Mouse (Mus musculus): ENCODE measurements at regions not wholly inside any gene's neighbourhood (a gene's known extent, or its start where the extent isn't known, plus 50 kb on each side); places are given as distances from the start of the nearest gene placed in this dataset.
"Not testable (repeated sequence)": the region's sequence is repeated elsewhere in the genome, so short reads cannot be mapped to it uniquely, and the experiment has no call there.

- DNase-seq, result peak in 1 of 2 experiments; percentile 20
- intact Hi-C loops (cut with DNase I), result no loop called here
These were observed 137.2 kb upstream of the Pnpt1 start for GRCm38 (mm10) chr11:28993270-28993847.

- DNase-seq, result no peak
- intact Hi-C loops (cut with DNase I), result no loop called here
These were observed 132.0 kb upstream of the Pnpt1 start for GRCm38 (mm10) chr11:28998314-28999106.

- no peak for DNase-seq
- intact Hi-C loops (cut with DNase I), result no loop called here
These were observed 131.3 kb upstream of the Pnpt1 start for GRCm38 (mm10) chr11:28999196-28999595.

- DNase-seq, result no peak
These were observed 130.9 kb upstream of the Pnpt1 start for GRCm38 (mm10) chr11:28999620-29000019.

GRCm38 (mm10) chr11:29000212-29000611 is 130.3 kb upstream of the Pnpt1 start:
- intact Hi-C loops (cut with DNase I), result no loop called here
- no peak for DNase-seq

More at GRCm38 (mm10) chr11:28999620-29000019, 130.9 kb upstream of the Pnpt1 start:
- intact Hi-C loops (cut with DNase I), result no loop called here

GRCm38 (mm10) chr11:29017406-29017805 is 113.1 kb upstream of the Pnpt1 start:
- intact Hi-C loops (cut with DNase I), result no loop called here
- no peak for DNase-seq

GRCm38 (mm10) chr11:29040817-29041216 is 89.7 kb upstream of the Pnpt1 start:
- intact Hi-C loops (cut with DNase I), result no loop called here
- DNase-seq, result no peak

- intact Hi-C loops (cut with DNase I), result not testable (repeated sequence)
These were observed 82.4 kb upstream of the Pnpt1 start for GRCm38 (mm10) chr11:29047985-29048610.

GRCm38 (mm10) chr11:29052625-29053024 is 77.9 kb upstream of the Pnpt1 start:
- no peak for DNase-seq
- intact Hi-C loops (cut with DNase I), result no loop called here

More at GRCm38 (mm10) chr11:29047985-29048610, 82.4 kb upstream of the Pnpt1 start:
- DNase-seq, result not testable (repeated sequence)

GRCm38 (mm10) chr11:29069586-29069985 is 61.0 kb upstream of the Pnpt1 start:
- intact Hi-C loops (cut with DNase I); DNase-seq: not testable (repeated sequence)

GRCm38 (mm10) chr11:29072231-29072630 is 58.3 kb upstream of the Pnpt1 start:
- intact Hi-C loops (cut with DNase I), result no loop called here
- DNase-seq, result no peak
